Mouse (Mus musculus) right cerebral cortex, postnatal 10 days (tissue): ENCODE measurements at regions not wholly inside any gene's neighbourhood (a gene's known extent, or its start where the extent isn't known, plus 50 kb on each side); places are given as distances from the start of the nearest gene placed in this dataset.
A peak's percentile ranks its signal among the peaks of the same experiment; 100 is the strongest.

Experiments
- DNase-seq, 2 experiments: peaks; one replicate each; pipeline ENCODE4 v3.0.0; 2021; ENCODE audit warnings: low spot score in 2 of 2

GRCm38 (mm10) chr15:68014605-68015305, 1514.0 kb upstream of the Lrrc6 start:
- DNase-seq = no peak

- no peak for DNase-seq
Measured at GRCm38 (mm10) chr15:68011162-68011561, 1510.5 kb upstream of the Lrrc6 start.

- DNase-seq = no peak
Measured at GRCm38 (mm10) chr15:68010189-68010588, 1509.5 kb upstream of the Lrrc6 start.

GRCm38 (mm10) chr15:68004798-68005197, 1504.1 kb upstream of the Lrrc6 start:
- DNase-seq = no peak

GRCm38 (mm10) chr15:67996532-67996931, 1495.8 kb upstream of the Lrrc6 start:
- DNase-seq = no peak

GRCm38 (mm10) chr15:67989428-67990272, 1488.9 kb upstream of the Lrrc6 start:
- no peak for DNase-seq

- peak in 1 of 2 experiments; percentile 33 for DNase-seq
Measured at GRCm38 (mm10) chr15:67987941-67988340, 1487.2 kb upstream of the Lrrc6 start.

GRCm38 (mm10) chr15:67983253-67983652, 1482.5 kb upstream of the Lrrc6 start:
- no peak for DNase-seq

GRCm38 (mm10) chr15:67981876-67982275, 1481.2 kb upstream of the Lrrc6 start:
- peak; percentile 52 to 61 for DNase-seq

GRCm38 (mm10) chr15:67979451-67979850, 1478.7 kb upstream of the Lrrc6 start:
- no peak for DNase-seq

GRCm38 (mm10) chr15:67977210-67977609, 1476.5 kb upstream of the Lrrc6 start:
- peak in 1 of 2 experiments; percentile 61 for DNase-seq

- no peak for DNase-seq
Measured at GRCm38 (mm10) chr15:67971998-67972397, 1471.3 kb upstream of the Lrrc6 start.

- no peak for DNase-seq
Measured at GRCm38 (mm10) chr15:67954216-67954615, 1453.5 kb upstream of the Lrrc6 start.

GRCm38 (mm10) chr15:67950281-67951040, 1449.8 kb upstream of the Lrrc6 start:
- peak; percentile 29 to 44 for DNase-seq

GRCm38 (mm10) chr15:67944330-67945082, 1443.8 kb upstream of the Lrrc6 start:
- no peak for DNase-seq

- peak; percentile 21 to 40 for DNase-seq
Measured at GRCm38 (mm10) chr15:67943046-67943445, 1442.3 kb upstream of the Lrrc6 start.

- DNase-seq = no peak
Measured at GRCm38 (mm10) chr15:67940510-67940909, 1439.8 kb upstream of the Lrrc6 start.

- DNase-seq = no peak
Measured at GRCm38 (mm10) chr15:67924885-67925284, 1424.2 kb upstream of the Lrrc6 start.

- no peak for DNase-seq
Measured at GRCm38 (mm10) chr15:67907034-67907433, 1406.3 kb upstream of the Lrrc6 start.

GRCm38 (mm10) chr15:67905279-67905678, 1404.6 kb upstream of the Lrrc6 start:
- no peak for DNase-seq

GRCm38 (mm10) chr15:67904646-67905045, 1403.9 kb upstream of the Lrrc6 start:
- DNase-seq = no peak
